Mouse (Mus musculus) heart, postnatal 0 days (tissue): Measurements from ENCODE around the gene Actb.

Experiments used
- CTCF ChIP-seq: IDR thresholded peaks from 2 replicates; pipeline ENCODE4 v1.5.1; 2016; ENCODE audit warnings: antibody characterized with exemption, control low read depth, low read depth
- EP300 ChIP-seq: IDR thresholded peaks from 2 replicates; pipeline ENCODE4 v1.6.1; 2016; ENCODE audit warnings: antibody characterized with exemption, low read depth

- no peak for TF ChIP-seq CTCF
- no peak for TF ChIP-seq EP300
Measured at GRCm38 (mm10) chr5:142937956-142938727, 31.6 kb upstream of the Actb start.
